Mouse (Mus musculus): ENCODE measurements around the gene Cacng7. TPM values are rescaled to one million over a fixed set of nuclear protein-coding genes. Genes with fewer than 3 reads are reported as not detected.

Gene Cacng7
- not detected for polyA plus RNA-seq (2017; shearing (Covaris generic))

GRCm38 (mm10) chr7:3332619-3333521, at the start of gene Cacng7:
TSS of gene Cacng7 (plus strand) at chr7:3332955.

DNA sequence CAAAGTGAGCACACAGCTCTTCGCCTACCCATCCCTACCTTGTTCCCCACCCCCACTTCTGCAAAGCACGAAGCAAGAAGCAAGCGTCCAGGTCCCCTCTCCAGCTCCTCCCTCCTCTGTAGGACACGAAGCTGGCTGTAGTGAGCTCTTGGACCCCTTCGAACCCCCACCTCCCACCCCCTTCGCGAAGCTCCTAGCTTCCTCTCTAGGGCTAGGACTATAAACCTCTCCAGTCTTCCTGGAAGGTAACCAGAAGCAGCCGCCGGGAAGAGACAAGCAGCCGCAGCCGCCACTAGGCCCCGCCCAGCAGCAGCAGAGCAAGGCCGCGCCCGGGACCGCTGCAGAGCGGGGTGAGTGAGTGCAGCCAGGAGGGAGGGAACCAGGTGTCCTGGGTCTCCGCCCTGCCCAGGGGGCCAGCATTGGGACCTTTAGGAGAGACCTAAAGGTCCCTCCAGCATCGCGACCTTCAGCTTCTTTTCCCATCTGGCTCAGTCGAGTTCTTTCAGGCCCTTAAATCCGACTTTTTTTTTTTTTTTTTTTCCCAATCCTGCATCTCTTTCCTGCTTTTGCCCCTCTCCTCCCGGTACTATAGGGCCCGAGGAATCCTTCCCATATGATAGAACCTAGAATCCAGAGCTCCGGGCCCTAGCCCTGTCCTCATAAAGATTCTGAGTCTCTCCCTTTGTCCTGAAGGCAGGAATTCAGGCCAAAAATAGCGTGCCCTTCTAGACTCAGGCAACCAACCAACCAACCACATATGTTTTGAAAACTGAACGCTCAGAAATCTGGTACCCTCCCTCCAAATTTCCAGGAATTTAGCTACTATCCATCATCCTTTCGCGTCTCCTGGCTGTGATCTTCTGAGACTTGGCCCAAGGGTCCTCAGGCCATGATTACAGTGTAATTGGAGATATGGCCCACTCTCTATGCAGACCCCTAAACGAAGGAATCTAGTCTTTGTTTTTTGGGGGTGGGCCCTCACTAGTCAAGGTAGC, 43.5 kb upstream of the Cacng7 start, which contains the start of the genes Myadm and Prkcg:
Gene Myadm (plus strand): TSS at position 105 of the 995 bp plus-strand sequence.
Gene Prkcg (plus strand): TSS at position 204 of the 995 bp plus-strand sequence.

GRCm38 (mm10) chr7:3390413-3391080, 57.8 kb downstream of the Cacng7 start, which contains the start of gene Cacng8:
TSS of gene Cacng8 (plus strand) at chr7:3390683.

Other genes starting within 250 kb of the Cacng7 start
- not detected for gene AU018091, start 163.8 kb upstream of the Cacng7 start, polyA plus RNA-seq (2017; shearing (Covaris generic))
- 0.11 TPM for gene Nlrp12, start 83.2 kb upstream of the Cacng7 start, polyA plus RNA-seq (2017; shearing (Covaris generic))
- gene Myadm, start 43.9 kb upstream of the Cacng7 start, polyA plus RNA-seq (2017; shearing (Covaris generic)): 7.9 TPM
- gene Prkcg, start 43.8 kb upstream of the Cacng7 start, polyA plus RNA-seq (2017; shearing (Covaris generic)): 0.20 TPM
- not detected for gene Cacng8, start 57.7 kb downstream of the Cacng7 start, polyA plus RNA-seq (2017; shearing (Covaris generic))
- not detected for gene Cacng6, start 91.2 kb downstream of the Cacng7 start, polyA plus RNA-seq (2017; shearing (Covaris generic))
- gene Tarm1, start 169.7 kb downstream of the Cacng7 start, polyA plus RNA-seq (2017; shearing (Covaris generic)): not detected